Mouse (Mus musculus): ENCODE results near the gene Sowahd. TPM values are rescaled to one million over a fixed set of nuclear protein-coding genes. Genes with fewer than 3 reads are reported as not detected.
"Not testable (repeated sequence)": the region's sequence is repeated elsewhere in the genome, so short reads cannot be mapped to it uniquely, and the experiment has no call there.

Sowahd gene
- polyA plus RNA-seq, 1 experiment from 2014 or later: not detected

GRCm38 (mm10) chrX:37048890-37049823 is 512 bp downstream of the Sowahd start:
- H3K9ac ChIP-seq (replicated peaks; ENCODE audit: low read depth, low read length): peak overlapping the region; percentile 41
- H3K27ac ChIP-seq (ENCODE audit: low read length): no peak overlapping the region
- H3K4me1 ChIP-seq (replicated peaks; ENCODE audit: control insufficient read depth, insufficient read depth, low read length): peaks cover 8% of the 10 kb centered on the region
- H3K4me2 ChIP-seq (ENCODE audit: low read length): peak overlapping the region; percentile 71
- no peaks in the 10 kb centered on the region; the same call in 1 of the 2 replicates for H3K9me3 ChIP-seq (ENCODE audit: control insufficient read depth, low read length)
- H3K4me3 ChIP-seq (replicated peaks; ENCODE audit: low read length): peak overlapping the region; percentile 40
- no peaks in the 10 kb centered on the region for H3K36me3 ChIP-seq (ENCODE audit: control insufficient read depth, insufficient read depth)
- ATAC-seq: peak; percentile 38; the same call in 1 of the 2 replicates
- peaks cover 7% of the 10 kb centered on the region; the same call in 1 of the 2 replicates for H3K27me3 ChIP-seq (replicated peaks; ENCODE audit: control insufficient read depth, insufficient read depth, low read length)
- 19% methylated on average over 62 of the region's 70 CpGs for WGBS

DNA sequence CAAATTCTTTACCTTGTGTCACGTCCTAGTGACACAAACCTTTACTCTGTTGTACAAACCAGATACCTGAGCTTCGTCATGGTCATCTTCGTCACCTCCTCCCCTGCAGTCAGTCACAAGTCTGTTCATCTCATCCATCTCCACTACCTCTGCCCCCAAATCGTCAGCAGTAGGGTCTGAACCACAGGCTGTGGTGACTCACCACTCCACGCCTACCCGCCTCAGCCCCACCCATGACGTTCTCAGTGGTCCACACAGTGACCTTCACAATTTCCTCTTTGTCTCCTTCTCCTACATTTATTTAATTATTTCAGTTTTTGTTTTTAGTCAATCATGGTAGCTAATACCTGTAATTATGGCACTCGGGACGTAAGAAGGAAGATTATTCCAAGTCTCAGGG is 15.3 kb downstream of the Sowahd start:
- H3K4me3 ChIP-seq (replicated peaks; ENCODE audit: low read length): no peak overlapping the region
- no peaks in the 10 kb centered on the region for H3K27me3 ChIP-seq (replicated peaks; ENCODE audit: control insufficient read depth, insufficient read depth, low read length)
- no peak overlapping the region for H3K27ac ChIP-seq (ENCODE audit: low read length)
- no peaks in the 10 kb centered on the region for H3K36me3 ChIP-seq (ENCODE audit: control insufficient read depth, insufficient read depth)
- no peak for ATAC-seq
- 86% methylated on average over 9 of the region's 9 CpGs for WGBS
- no peaks in the 10 kb centered on the region for H3K4me1 ChIP-seq (replicated peaks; ENCODE audit: control insufficient read depth, insufficient read depth, low read length)
- H3K9me3 ChIP-seq (ENCODE audit: control insufficient read depth, low read length): no peaks in the 10 kb centered on the region
- no peak overlapping the region for H3K4me2 ChIP-seq (ENCODE audit: low read length)
- H3K9ac ChIP-seq (replicated peaks; ENCODE audit: low read depth, low read length): no peak overlapping the region

GRCm38 (mm10) chrX:37067299-37067698 is 18.7 kb downstream of the Sowahd start:
- no peaks in the 10 kb centered on the region for H3K27me3 ChIP-seq (replicated peaks; ENCODE audit: control insufficient read depth, insufficient read depth, low read length)
- no peak overlapping the region for H3K9ac ChIP-seq (replicated peaks; ENCODE audit: low read depth, low read length)
- no peaks in the 10 kb centered on the region for H3K4me1 ChIP-seq (replicated peaks; ENCODE audit: control insufficient read depth, insufficient read depth, low read length)
- no peaks in the 10 kb centered on the region for H3K9me3 ChIP-seq (ENCODE audit: control insufficient read depth, low read length)
- no peaks in the 10 kb centered on the region for H3K36me3 ChIP-seq (ENCODE audit: control insufficient read depth, insufficient read depth)
- H3K27ac ChIP-seq (ENCODE audit: low read length): no peak overlapping the region
- ATAC-seq: no peak
- H3K4me2 ChIP-seq (ENCODE audit: low read length): no peak overlapping the region
- no peak overlapping the region for H3K4me3 ChIP-seq (replicated peaks; ENCODE audit: low read length)
- 88% methylated on average over 3 of the region's 3 CpGs for WGBS

GRCm38 (mm10) chrX:37068766-37069165 is 20.1 kb downstream of the Sowahd start:
- no peak overlapping the region for H3K4me3 ChIP-seq (replicated peaks; ENCODE audit: low read length)
- no peak overlapping the region for H3K9ac ChIP-seq (replicated peaks; ENCODE audit: low read depth, low read length)
- H3K27me3 ChIP-seq (replicated peaks; ENCODE audit: control insufficient read depth, insufficient read depth, low read length): no peaks in the 10 kb centered on the region
- no peak for ATAC-seq
- H3K4me1 ChIP-seq (replicated peaks; ENCODE audit: control insufficient read depth, insufficient read depth, low read length): no peaks in the 10 kb centered on the region
- no peaks in the 10 kb centered on the region for H3K36me3 ChIP-seq (ENCODE audit: control insufficient read depth, insufficient read depth)
- no peak overlapping the region for H3K4me2 ChIP-seq (ENCODE audit: low read length)
- H3K27ac ChIP-seq (ENCODE audit: low read length): no peak overlapping the region
- WGBS: 89% methylated on average over 5 of the region's 5 CpGs
- H3K9me3 ChIP-seq (ENCODE audit: control insufficient read depth, low read length): no peaks in the 10 kb centered on the region

DNA sequence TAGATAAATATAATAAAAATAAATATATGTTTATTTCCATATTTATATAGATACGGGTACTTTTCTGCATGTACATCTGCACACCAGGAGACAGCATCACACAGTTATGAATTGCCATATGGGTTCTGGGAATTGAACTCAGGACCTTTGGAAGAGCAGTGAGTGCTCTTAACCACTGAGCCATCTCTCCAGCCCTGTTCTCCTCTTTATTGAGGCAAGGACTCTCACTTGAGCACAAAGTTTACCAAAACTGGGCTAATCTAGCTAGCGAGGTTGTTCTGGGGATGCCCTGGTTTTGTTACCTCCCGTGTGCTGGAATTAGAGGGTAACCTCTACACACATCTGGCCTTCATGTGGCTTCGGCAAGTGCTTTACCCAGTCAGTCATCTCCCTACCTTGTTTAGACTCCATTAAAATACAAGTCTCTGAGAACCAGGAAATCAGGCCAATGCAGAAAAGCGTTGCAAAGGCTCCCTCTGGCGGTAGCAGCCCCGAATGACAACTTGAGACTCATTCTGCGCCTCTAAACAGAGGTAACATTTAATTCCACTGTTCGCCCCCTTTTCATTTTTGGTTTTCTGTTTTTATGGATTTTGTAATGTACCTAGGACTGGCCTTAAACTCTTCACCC is 25.7 kb downstream of the Sowahd start:
- no peak overlapping the region for H3K27ac ChIP-seq (ENCODE audit: low read length)
- no peak overlapping the region for H3K4me3 ChIP-seq (replicated peaks; ENCODE audit: low read length)
- no peaks in the 10 kb centered on the region for H3K36me3 ChIP-seq (ENCODE audit: control insufficient read depth, insufficient read depth)
- WGBS: 34% methylated on average over 9 of the region's 9 CpGs
- ATAC-seq: 0 out of 2 replicates have a peak, but pooled peaks have one; percentile 28
- no peaks in the 10 kb centered on the region for H3K4me1 ChIP-seq (replicated peaks; ENCODE audit: control insufficient read depth, insufficient read depth, low read length)
- H3K9ac ChIP-seq (replicated peaks; ENCODE audit: low read depth, low read length): no peak overlapping the region
- no peaks in the 10 kb centered on the region for H3K9me3 ChIP-seq (ENCODE audit: control insufficient read depth, low read length)
- H3K27me3 ChIP-seq (replicated peaks; ENCODE audit: control insufficient read depth, insufficient read depth, low read length): no peaks in the 10 kb centered on the region
- H3K4me2 ChIP-seq (ENCODE audit: low read length): no peak overlapping the region

- Histone ChIP-seq H3K27ac (ENCODE audit: low read length) (no peak overlapping the region), H3K36me3 (ENCODE audit: control insufficient read depth, insufficient read depth) (no peaks in the 10 kb centered on the region; the same call in 1 of the 2 replicates), H3K4me3 (replicated peaks; ENCODE audit: low read length) (no peak overlapping the region), H3K4me1 (replicated peaks; ENCODE audit: control insufficient read depth, insufficient read depth, low read length) (no peaks in the 10 kb centered on the region), H3K9ac (replicated peaks; ENCODE audit: low read depth, low read length) (no peak overlapping the region), H3K27me3 (replicated peaks; ENCODE audit: control insufficient read depth, insufficient read depth, low read length) (no peaks in the 10 kb centered on the region), H3K4me2 (ENCODE audit: low read length) (no peak overlapping the region), H3K9me3 (ENCODE audit: control insufficient read depth, low read length) (no peaks in the 10 kb centered on the region)
- ATAC-seq: no peak
- WGBS: 84% methylated on average over 8 of the region's 8 CpGs
Measured at GRCm38 (mm10) chrX:37076651-37077050, 28.0 kb downstream of the Sowahd start.

- H3K4me3 ChIP-seq (replicated peaks; ENCODE audit: low read length); H3K4me1 ChIP-seq (replicated peaks; ENCODE audit: control insufficient read depth, insufficient read depth, low read length); H3K36me3 ChIP-seq (ENCODE audit: control insufficient read depth, insufficient read depth); ATAC-seq; H3K9ac ChIP-seq (replicated peaks; ENCODE audit: low read depth, low read length); H3K4me2 ChIP-seq (ENCODE audit: low read length); H3K9me3 ChIP-seq (ENCODE audit: control insufficient read depth, low read length); H3K27ac ChIP-seq (ENCODE audit: low read length); H3K27me3 ChIP-seq (replicated peaks; ENCODE audit: control insufficient read depth, insufficient read depth, low read length): not testable (repeated sequence)
- WGBS: 78% methylated on average over 3 of the region's 4 CpGs
Measured at GRCm38 (mm10) chrX:37080345-37080744, 31.7 kb downstream of the Sowahd start.

- 50% methylated on average over 6 of the region's 6 CpGs for WGBS
- Histone ChIP-seq H3K4me2 (ENCODE audit: low read length) (no peak overlapping the region), H3K27me3 (replicated peaks; ENCODE audit: control insufficient read depth, insufficient read depth, low read length) (no peaks in the 10 kb centered on the region), H3K4me1 (replicated peaks; ENCODE audit: control insufficient read depth, insufficient read depth, low read length) (peaks cover 9% of the 10 kb centered on the region), H3K4me3 (replicated peaks; ENCODE audit: low read length) (no peak overlapping the region), H3K9me3 (ENCODE audit: control insufficient read depth, low read length) (no peaks in the 10 kb centered on the region), H3K27ac (ENCODE audit: low read length) (no peak overlapping the region), H3K9ac (replicated peaks; ENCODE audit: low read depth, low read length) (no peak overlapping the region), H3K36me3 (ENCODE audit: control insufficient read depth, insufficient read depth) (no peaks in the 10 kb centered on the region; the same call in 1 of the 2 replicates)
- no peak for ATAC-seq
Measured at GRCm38 (mm10) chrX:37081194-37081593, 32.5 kb downstream of the Sowahd start.

DNA sequence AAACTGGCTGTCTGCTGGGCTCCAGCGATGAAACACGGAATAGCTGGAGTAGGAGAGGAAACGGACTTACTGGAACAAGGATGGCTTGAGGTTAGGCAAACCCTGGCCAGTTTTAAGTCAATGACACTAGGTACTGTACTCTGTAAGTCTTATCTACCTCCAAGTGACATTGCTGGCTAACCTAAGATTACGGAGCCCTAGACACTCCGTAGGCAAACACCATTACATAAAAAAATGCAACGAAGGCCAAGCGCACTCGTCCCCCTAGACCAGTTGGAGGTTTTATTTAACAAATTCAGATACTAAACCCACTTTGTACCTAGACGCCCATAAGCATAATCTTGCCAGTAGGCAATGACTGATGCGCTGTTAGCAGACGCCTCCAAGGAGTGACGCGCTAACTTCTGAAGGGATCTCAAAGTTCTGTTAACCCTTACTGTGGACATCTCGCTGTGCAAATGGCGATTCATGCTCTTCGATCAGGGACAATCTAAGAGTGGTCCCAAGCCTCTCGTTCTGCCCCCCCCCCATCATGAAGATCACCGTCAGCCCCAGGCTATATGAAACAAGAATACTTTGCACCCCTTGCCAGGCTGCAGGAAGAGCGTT is 35.8 kb downstream of the Sowahd start:
- peak; percentile 51 for ATAC-seq
- 12% methylated on average over 19 of the region's 19 CpGs for WGBS

More for the DNA sequence above, 35.8 kb downstream of the Sowahd start:
- peaks cover 9% of the 10 kb centered on the region for H3K4me1 ChIP-seq (replicated peaks; ENCODE audit: control insufficient read depth, insufficient read depth, low read length)
- peak overlapping the region; percentile 58 for H3K4me3 ChIP-seq (replicated peaks; ENCODE audit: low read length)
- H3K4me2 ChIP-seq (ENCODE audit: low read length): peak overlapping the region; percentile 69
- H3K27ac ChIP-seq (ENCODE audit: low read length): peak overlapping the region; percentile 81
- no peaks in the 10 kb centered on the region; the same call in 1 of the 2 replicates for H3K36me3 ChIP-seq (ENCODE audit: control insufficient read depth, insufficient read depth)
- peak overlapping the region; percentile 47 for H3K9ac ChIP-seq (replicated peaks; ENCODE audit: low read depth, low read length)
- no peaks in the 10 kb centered on the region for H3K27me3 ChIP-seq (replicated peaks; ENCODE audit: control insufficient read depth, insufficient read depth, low read length)
- no peaks in the 10 kb centered on the region for H3K9me3 ChIP-seq (ENCODE audit: control insufficient read depth, low read length)

All from forebrain, embryonic 16.5 days (tissue).